Mouse (Mus musculus): ENCODE data around the gene Spib. TPM values are rescaled to one million over a fixed set of nuclear protein-coding genes. Genes with fewer than 3 reads are reported as not detected.

Spib gene
- polyA plus RNA-seq, 1 experiment: not detected

DNA sequence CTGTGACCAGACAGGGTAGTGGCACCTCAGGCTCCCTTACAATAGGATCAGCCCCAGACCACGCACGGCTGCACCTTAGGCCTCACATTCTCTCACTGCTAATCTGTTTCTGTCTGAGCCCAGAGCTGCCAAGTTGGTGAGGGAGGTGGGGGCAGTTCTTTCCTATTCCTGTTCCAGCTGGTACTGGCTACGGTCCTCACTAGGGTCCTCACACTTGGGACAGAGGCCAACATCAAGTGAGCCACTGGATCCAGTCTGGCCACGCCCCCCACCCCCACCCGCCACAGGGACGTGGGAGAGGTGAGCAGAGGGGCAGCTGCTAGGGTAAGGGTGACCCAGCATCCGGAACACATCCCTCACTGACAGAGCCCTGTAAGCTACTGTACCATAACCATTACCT is 5.1 kb upstream of the Spib start:
- no peak overlapping the region for H3K27ac ChIP-seq (replicated peaks; ENCODE audit: low read depth, low read length)
- no peaks in the 10 kb centered on the region for H3K4me1 ChIP-seq (ENCODE audit: control insufficient read depth, insufficient read depth, insufficient read length, low read length)
- no peak overlapping the region for H3K4me3 ChIP-seq (ENCODE audit: insufficient read depth, low read depth, low read length)

DNA sequence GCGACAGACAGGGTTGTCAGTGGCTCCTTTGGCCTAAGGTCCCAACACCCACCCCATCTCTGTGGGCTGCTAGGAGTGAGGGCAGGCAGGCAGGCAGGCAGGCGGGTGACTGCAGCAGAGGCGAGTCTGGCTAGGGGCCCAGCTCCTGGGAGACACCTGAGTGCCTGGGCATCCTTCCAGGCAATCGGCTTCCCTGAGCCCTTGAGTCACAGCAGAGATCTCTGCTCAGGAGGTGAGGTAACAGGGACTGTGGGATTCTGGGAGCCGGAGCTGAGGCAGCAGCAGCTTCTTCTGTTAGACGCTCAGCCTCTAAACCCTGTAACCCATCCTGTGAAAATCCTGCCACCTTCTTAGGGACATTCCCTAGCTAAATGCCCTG is 4.7 kb upstream of the Spib start:
- no peaks in the 10 kb centered on the region for H3K4me1 ChIP-seq (ENCODE audit: control insufficient read depth, insufficient read depth, insufficient read length, low read length)
- H3K4me3 ChIP-seq (ENCODE audit: insufficient read depth, low read depth, low read length): no peak overlapping the region
- H3K27ac ChIP-seq (replicated peaks; ENCODE audit: low read depth, low read length): no peak overlapping the region

DNA sequence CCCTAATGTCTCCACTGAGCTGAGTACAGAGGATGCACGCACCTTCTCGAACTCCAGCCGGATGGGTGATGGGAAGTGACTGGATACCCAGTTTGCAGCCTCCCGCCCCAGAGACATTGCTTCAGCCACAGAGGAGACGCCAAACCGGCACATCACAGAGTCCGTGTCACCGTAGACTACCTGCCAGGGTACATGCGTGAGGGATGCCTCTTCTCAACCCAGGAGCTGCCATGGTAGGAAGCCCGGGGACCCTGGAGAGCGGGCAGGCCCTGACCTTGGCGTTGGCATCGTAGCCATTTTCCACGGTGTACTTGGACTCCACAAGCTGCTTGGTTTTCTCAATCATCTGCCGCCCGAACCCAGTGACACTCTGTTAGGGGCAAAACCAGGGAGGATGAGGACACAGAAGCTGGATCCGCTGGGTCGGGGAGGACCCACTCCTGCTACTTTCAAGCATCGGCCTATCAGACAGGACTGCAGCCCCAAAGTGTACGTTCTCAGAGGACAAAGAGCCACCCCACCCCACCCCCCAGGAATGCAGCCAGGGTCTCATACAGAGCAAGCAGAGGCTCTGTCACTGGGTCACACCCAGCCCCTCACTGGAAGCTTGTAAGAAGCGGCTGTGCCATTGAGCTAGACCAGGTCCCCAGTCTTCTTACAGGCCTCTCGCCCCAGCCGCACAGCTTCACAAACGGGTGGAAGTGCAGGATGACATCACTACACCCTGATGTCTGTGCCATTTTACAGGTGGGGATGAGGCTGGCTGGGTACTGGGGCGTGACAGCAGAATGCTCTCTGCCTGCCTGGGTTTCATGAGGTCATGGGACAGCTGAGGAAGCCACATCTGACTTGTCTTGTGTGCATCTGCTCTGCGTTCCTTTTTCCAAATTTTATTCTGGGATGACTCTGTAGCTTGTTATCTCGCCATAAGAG is 4.1 kb upstream of the Spib start:
- Histone ChIP-seq H3K4me3 (ENCODE audit: insufficient read depth, low read depth, low read length) (no peak overlapping the region), H3K4me1 (ENCODE audit: control insufficient read depth, insufficient read depth, insufficient read length, low read length) (no peaks in the 10 kb centered on the region), H3K27ac (replicated peaks; ENCODE audit: low read depth, low read length) (no peak overlapping the region)

DNA sequence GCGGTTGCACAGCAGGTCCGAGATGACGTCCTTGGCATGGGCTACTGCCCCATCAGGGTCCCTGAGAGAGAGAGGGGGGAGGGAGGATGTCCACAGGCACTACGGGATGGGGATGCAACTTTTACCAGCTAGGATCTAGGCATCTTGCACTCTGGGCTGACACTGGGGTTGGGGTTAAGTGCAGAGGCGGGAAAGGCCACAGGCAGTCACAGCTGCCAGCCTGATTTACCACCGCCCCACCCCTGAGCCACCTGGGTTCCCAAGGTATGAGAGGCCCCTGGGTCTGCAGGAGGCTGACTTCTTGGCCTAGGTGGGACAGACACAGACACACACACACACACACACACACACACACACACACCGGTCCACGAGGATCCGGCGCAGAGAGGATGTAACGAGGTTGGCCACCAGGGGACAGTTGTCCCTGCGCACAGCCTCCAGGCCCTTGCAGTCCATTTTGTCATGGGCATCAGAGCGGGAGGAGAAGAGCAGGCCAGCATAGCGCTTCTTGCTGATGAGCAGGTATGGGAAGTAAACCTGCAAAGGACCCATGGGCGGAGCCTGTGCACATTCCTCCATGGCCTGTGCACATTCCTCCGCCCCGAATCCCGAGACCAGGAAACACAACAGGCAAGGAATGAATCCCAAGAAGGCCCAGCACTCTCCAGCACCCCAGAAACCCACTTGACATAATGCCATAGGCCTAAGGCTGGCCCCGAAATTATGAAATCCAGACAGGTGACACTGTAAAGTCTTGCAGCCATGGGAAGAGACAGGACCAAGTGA is 3.0 kb upstream of the Spib start:
- no peak overlapping the region for H3K27ac ChIP-seq (replicated peaks; ENCODE audit: low read depth, low read length)
- H3K4me3 ChIP-seq (ENCODE audit: insufficient read depth, low read depth, low read length): no peak overlapping the region
- no peaks in the 10 kb centered on the region for H3K4me1 ChIP-seq (ENCODE audit: control insufficient read depth, insufficient read depth, insufficient read length, low read length)

DNA sequence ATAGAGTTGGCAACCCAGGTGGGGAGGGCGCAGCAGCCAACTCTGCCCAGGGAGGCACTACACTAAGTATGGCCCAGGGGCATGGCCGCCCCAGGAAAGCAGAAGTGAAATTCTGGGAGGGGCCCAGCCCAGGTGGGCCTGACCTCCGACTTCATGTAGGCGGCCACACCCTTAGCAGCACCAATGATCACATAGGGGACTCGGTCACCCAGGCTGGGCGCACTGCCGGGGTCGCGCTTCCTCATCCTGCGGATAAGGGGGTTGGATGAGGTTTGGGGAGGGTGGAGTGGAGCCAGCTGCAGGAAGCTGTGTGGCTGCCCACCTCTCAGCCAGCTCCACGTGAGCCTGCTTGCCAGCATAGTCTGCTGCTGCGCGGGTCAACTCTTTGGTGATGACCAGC is 2.4 kb upstream of the Spib start:
- Histone ChIP-seq H3K4me1 (ENCODE audit: control insufficient read depth, insufficient read depth, insufficient read length, low read length) (no peaks in the 10 kb centered on the region), H3K27ac (replicated peaks; ENCODE audit: low read depth, low read length) (no peak overlapping the region), H3K4me3 (ENCODE audit: insufficient read depth, low read depth, low read length) (no peak overlapping the region)

DNA sequence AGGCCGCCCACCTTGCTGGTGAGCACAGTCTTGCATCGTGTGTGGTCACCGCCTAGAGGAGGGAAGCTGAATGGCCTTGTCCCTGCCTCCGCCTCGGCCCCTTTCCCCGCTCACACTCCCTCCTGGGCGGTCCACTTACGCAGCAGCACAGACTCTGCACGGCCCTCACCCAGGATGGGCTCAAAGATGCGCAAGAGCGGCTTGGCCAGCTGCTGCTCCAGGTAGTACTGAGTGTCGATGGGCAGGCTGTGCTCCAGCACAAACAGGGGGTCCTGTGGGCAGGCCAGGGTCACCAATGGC is 1.8 kb upstream of the Spib start:
- Histone ChIP-seq H3K4me1 (ENCODE audit: control insufficient read depth, insufficient read depth, insufficient read length, low read length) (no peaks in the 10 kb centered on the region), H3K27ac (replicated peaks; ENCODE audit: low read depth, low read length) (no peak overlapping the region), H3K4me3 (ENCODE audit: insufficient read depth, low read depth, low read length) (no peak overlapping the region)

DNA sequence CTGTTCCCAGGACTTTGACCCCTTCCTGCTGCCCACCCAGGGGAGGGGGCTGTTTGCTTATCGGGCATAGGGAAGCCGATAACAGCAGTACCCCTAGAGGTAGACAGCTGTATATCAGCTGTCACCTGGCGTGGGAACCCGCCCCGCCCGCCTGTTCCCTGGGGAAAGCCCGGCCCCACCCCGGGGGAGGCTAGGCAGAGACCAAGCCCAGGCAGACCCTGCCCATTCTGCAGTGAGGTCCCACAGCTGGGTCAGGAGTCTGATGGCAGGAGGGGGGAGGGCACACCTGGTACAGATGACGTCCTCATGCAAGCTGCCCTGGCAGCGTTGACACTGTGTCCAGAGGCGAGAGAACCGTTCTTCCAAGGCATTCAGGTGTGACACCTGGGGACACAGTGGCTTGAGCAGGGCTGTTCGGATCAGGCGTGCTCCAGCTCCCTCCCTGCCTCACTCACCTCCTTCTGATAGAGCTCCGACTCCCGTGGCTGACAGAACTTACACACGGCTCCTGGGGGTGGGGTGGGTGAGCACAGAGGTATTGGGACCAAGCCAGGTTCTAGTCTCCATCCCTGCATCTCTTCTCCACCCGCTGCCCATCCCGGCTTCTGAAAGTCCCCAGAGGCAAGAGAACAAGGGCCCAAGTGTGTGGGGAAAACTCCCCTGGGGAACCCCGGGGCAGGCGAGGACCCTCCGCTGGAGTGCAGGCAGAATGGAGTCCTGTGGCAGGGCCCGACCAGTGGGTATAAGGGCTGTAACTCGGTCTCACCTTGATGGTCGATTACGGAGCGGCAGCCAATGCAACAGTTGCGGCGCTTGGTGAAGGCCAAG is 1.3 kb upstream of the Spib start:
- H3K4me1 ChIP-seq (ENCODE audit: control insufficient read depth, insufficient read depth, insufficient read length, low read length): no peaks in the 10 kb centered on the region

DNA sequence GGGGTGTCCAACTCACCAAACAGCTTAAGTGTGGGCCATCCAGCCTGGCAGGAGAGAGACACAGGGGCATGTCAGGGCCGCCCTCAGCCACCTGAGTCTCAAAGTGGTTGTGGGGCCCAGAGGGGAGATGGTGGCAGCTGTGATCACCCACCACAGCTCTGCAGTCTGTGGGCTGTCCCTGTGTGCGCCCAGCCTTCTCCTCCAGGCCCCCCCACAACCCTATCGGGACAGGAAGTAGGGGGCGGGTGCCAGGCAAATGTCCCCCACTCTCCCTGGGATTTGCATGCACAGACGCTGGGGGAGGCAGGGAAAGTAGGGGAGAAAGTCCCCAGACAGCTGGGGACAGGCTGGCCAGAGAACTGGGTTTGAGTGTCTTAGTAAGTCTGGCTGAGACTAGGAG is 664 bp downstream of the Spib start:
- Histone ChIP-seq H3K4me1 (ENCODE audit: control insufficient read depth, insufficient read depth, insufficient read length, low read length) (no peaks in the 10 kb centered on the region), H3K4me3 (ENCODE audit: insufficient read depth, low read depth, low read length) (no peak overlapping the region), H3K27ac (replicated peaks; ENCODE audit: low read depth, low read length) (no peak overlapping the region)

More for the DNA sequence above, 1.3 kb upstream of the Spib start:
- no peak overlapping the region for H3K4me3 ChIP-seq (ENCODE audit: insufficient read depth, low read depth, low read length)
- no peak overlapping the region for H3K27ac ChIP-seq (replicated peaks; ENCODE audit: low read depth, low read length)

DNA sequence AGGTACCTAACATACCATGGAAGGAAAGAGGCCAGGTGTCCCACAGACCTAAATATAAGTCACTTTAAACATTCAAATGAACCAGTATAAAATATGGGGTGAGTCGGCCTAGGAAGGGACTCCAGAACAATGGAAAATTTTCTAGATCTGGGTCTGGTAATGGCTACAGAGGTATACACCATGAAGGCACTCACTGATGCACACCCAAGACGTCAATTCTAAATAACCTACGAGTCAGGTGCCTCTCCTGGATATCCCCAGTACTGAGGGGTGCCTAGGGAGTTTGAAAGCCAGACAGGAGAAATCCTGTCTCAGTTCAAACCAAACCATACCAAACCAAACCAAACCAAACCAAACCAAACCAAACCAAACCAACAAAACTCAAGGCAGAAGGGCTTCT is 1.4 kb downstream of the Spib start:
- Histone ChIP-seq H3K27ac (replicated peaks; ENCODE audit: low read depth, low read length) (no peak overlapping the region), H3K4me3 (ENCODE audit: insufficient read depth, low read depth, low read length) (no peak overlapping the region), H3K4me1 (ENCODE audit: control insufficient read depth, insufficient read depth, insufficient read length, low read length) (peaks cover 2% of the 10 kb centered on the region; the same call in 1 of the 2 replicates)

DNA sequence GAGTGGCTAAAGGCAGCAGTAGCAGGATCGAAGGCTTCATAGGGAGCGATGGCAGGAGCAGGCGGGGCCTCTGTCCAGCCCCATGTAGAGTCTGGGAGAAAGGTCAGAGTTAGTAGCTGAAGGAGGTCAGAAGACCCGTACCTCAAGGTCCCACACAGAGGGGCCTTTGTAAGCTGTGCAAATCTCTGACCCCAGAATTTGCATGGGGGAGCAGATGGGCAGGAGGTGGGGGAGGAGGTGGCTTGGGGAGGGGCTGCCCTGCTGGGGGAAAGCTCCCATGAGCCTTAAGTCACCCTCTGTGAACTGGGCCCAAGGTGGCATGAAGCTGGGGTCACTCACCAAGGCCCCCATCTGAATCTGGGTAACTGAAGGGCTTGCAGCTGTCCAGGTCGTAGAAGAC is 2.4 kb downstream of the Spib start:
- H3K27ac ChIP-seq (replicated peaks; ENCODE audit: low read depth, low read length): no peak overlapping the region
- H3K4me3 ChIP-seq (ENCODE audit: insufficient read depth, low read depth, low read length): no peak overlapping the region
- peaks cover 4% of the 10 kb centered on the region; the same call in 1 of the 2 replicates for H3K4me1 ChIP-seq (ENCODE audit: control insufficient read depth, insufficient read depth, insufficient read length, low read length)

DNA sequence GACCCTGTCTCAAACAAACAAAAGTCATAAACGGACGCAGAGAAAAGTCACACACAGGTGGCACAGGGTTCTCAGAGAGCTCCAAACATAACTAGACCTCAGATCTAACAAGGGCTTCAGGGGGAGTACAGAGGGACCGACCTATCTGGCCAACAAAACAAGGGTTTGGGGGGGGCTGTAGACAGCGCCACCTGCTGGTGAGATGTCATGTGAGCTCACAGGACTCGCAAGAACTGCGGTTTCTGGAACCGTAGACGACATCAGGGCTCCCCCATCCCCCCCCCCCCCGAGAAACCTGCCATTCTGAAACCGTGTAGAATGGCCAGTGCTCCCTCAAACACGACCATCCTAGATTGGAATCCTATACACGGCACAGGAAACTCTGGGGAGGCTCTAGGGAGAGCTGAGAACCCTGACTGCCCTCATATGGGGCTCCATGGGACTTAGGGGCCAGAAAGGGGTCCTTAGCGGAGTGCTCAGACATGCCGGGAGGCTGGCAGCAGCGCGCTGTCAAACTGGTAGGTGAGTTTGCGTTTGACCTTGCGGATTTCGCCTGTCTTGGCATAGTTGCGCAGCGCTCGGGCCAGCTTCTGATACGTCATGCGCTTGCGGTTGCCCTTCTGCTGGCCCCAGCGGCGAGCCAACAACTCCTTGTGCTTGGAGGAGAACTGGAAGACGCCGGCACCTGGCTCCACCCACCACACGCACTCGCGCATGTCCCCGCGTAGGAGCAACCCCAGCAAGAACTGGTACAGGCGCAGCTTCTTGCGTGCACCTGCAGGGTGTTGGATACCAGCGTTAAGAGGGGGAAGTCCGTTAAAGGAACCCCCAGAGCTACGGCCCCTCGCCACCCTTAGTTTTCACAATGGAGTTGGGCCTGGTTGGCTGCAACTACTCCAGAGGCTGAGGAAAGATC is 4.1 kb downstream of the Spib start:
- peak overlapping the region; percentile 78 for H3K27ac ChIP-seq (replicated peaks; ENCODE audit: low read depth, low read length)

DNA sequence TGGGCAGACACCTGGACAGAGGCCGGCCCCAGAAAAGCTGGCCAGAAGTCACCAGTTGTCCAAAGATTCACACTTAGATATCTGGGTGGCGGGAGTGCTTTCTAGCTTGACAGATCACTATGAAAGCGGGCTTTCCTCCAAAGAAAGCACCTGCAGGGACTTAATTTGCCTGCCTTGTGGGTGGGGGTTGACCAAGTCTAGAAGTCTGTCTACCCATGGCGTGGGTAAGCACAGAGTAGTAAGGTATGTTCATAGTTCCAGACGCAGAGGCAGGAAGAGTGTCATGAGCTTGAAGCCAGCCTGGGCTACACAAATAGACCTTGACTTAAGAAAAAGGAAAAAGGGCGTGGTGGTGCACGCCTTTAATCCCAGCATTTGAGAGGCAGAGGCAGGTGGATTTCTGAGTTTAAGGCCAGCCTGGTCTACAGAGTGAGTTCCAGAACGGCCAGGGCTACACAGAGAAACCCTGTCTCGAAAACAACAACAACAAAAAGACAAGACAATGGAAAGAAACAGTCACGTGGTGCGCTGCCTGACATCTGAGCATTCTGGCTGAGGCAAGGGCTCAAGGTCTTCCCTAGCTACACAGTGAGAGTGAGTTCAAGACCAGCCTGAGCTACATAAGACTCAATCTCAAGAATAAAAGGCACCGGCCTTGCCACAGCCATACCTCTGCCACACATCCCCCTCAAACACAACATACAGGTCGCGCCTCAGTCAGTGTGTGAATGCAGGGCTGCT is 5.3 kb downstream of the Spib start:
- H3K27ac ChIP-seq (replicated peaks; ENCODE audit: low read depth, low read length): no peak overlapping the region
- no peak overlapping the region for H3K4me3 ChIP-seq (ENCODE audit: insufficient read depth, low read depth, low read length)
- H3K4me1 ChIP-seq (ENCODE audit: control insufficient read depth, insufficient read depth, insufficient read length, low read length): peaks cover 4% of the 10 kb centered on the region; the same call in 1 of the 2 replicates

More for the DNA sequence above, 4.1 kb downstream of the Spib start:
- peaks cover 4% of the 10 kb centered on the region; the same call in 1 of the 2 replicates for H3K4me1 ChIP-seq (ENCODE audit: control insufficient read depth, insufficient read depth, insufficient read length, low read length)
- H3K4me3 ChIP-seq (ENCODE audit: insufficient read depth, low read depth, low read length): peak overlapping the region; percentile 46

DNA sequence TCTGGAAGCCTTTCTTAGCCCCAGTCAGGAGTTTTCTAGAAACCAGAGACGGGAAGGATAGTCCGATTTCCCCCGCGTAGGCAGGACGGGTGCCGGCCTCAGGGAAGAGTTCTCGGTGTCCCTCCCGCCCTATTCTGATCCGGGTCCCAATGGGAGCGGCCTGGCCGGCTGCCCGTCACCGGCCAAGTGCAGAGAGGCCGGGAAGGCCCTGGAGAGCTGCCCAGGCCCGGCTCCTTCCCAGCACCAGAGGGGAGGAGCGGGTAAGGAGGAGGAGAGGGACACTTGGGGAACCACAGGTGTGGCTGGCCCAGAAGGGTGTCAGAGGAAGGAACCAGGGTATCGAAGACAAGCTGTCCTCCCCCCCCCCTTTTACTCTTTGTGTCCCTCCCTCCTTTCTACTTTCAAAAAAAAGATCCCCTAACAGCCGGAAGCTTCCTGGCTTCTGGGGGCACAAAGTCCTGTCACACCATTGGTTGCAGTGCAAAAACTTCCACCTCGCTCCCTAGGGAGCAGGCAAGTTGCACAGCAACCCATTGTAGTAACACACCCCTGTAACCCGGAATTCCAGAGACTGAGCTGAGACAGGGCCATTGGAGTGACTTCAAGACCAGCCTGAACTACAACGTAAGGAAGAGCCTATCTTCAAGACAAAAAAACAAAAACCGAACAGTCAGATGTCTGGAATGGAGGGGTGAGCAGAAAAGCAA is 6.6 kb downstream of the Spib start:
- peaks cover 4% of the 10 kb centered on the region; the same call in 1 of the 2 replicates for H3K4me1 ChIP-seq (ENCODE audit: control insufficient read depth, insufficient read depth, insufficient read length, low read length)
- no peak overlapping the region for H3K27ac ChIP-seq (replicated peaks; ENCODE audit: low read depth, low read length)
- H3K4me3 ChIP-seq (ENCODE audit: insufficient read depth, low read depth, low read length): 0 out of 2 replicates have a peak overlapping the region, but pooled peaks have one; percentile 4

Measured in brown adipose tissue, adult 24 weeks (tissue).